Mouse (Mus musculus): ENCODE results near the gene Arsg. TPM values are rescaled to one million over a fixed set of nuclear protein-coding genes. Genes with fewer than 3 reads are reported as not detected.

Arsg gene
- total RNA-seq, 4 experiments from 2014 or later = 14.1 to 22.3 (median 19.7) TPM

GRCm38 (mm10) chr11:109544432-109544831, 71.3 kb downstream of the Arsg start:
- no peak for DNase-seq (ENCODE audit: low spot score in 2 of 2)

GRCm38 (mm10) chr11:109545265-109545664, 72.1 kb downstream of the Arsg start:
- no peak for DNase-seq (ENCODE audit: low spot score in 2 of 2)

GRCm38 (mm10) chr11:109545700-109546143, 72.5 kb downstream of the Arsg start:
- DNase-seq (ENCODE audit: low spot score in 2 of 2) = no peak

- DNase-seq (ENCODE audit: low spot score in 2 of 2) = no peak
Measured at GRCm38 (mm10) chr11:109546305-109547001, 73.3 kb downstream of the Arsg start.

- DNase-seq (ENCODE audit: low spot score in 2 of 2) = no peak
Measured at GRCm38 (mm10) chr11:109547652-109548051, 74.5 kb downstream of the Arsg start.

GRCm38 (mm10) chr11:109549599-109550290, 76.6 kb downstream of the Arsg start:
- DNase-seq (ENCODE audit: low spot score in 2 of 2) = no peak

- no peak for DNase-seq (ENCODE audit: low spot score in 2 of 2)
Measured at GRCm38 (mm10) chr11:109553921-109554320, 80.7 kb downstream of the Arsg start.

GRCm38 (mm10) chr11:109554443-109554842, 81.3 kb downstream of the Arsg start:
- no peak for DNase-seq (ENCODE audit: low spot score in 2 of 2)

GRCm38 (mm10) chr11:109556130-109556529, 83.0 kb downstream of the Arsg start:
- DNase-seq (ENCODE audit: low spot score in 2 of 2) = no peak

GRCm38 (mm10) chr11:109557419-109557818, 84.2 kb downstream of the Arsg start:
- no peak for DNase-seq (ENCODE audit: low spot score in 2 of 2)

- no peak for DNase-seq (ENCODE audit: low spot score in 2 of 2)
Measured at GRCm38 (mm10) chr11:109559241-109559640, 86.1 kb downstream of the Arsg start.

- DNase-seq (ENCODE audit: low spot score in 2 of 2) = no peak
Measured at GRCm38 (mm10) chr11:109560793-109561257, 87.7 kb downstream of the Arsg start.

GRCm38 (mm10) chr11:109561445-109561844, 88.3 kb downstream of the Arsg start:
- no peak for DNase-seq (ENCODE audit: low spot score in 2 of 2)

- DNase-seq (ENCODE audit: low spot score in 2 of 2) = no peak
Measured at GRCm38 (mm10) chr11:109563708-109564107, 90.5 kb downstream of the Arsg start.

- no peak for DNase-seq (ENCODE audit: low spot score in 2 of 2)
Measured at GRCm38 (mm10) chr11:109564466-109565214, 91.5 kb downstream of the Arsg start.

GRCm38 (mm10) chr11:109569007-109569618, 95.9 kb downstream of the Arsg start:
- DNase-seq (ENCODE audit: low spot score in 2 of 2) = no peak

GRCm38 (mm10) chr11:109569809-109570208, 96.6 kb downstream of the Arsg start:
- no peak for DNase-seq (ENCODE audit: low spot score in 2 of 2)

- no peak for DNase-seq (ENCODE audit: low spot score in 2 of 2)
Measured at GRCm38 (mm10) chr11:109572051-109572450, 98.9 kb downstream of the Arsg start.

- DNase-seq (ENCODE audit: low spot score in 2 of 2) = no peak
Measured at GRCm38 (mm10) chr11:109574604-109575003, 101.4 kb downstream of the Arsg start.

GRCm38 (mm10) chr11:109575832-109576231, 102.7 kb downstream of the Arsg start:
- DNase-seq (ENCODE audit: low spot score in 2 of 2) = no peak

GRCm38 (mm10) chr11:109578536-109578935, 105.4 kb downstream of the Arsg start:
- no peak for DNase-seq (ENCODE audit: low spot score in 2 of 2)

GRCm38 (mm10) chr11:109579999-109580398, 106.8 kb downstream of the Arsg start:
- DNase-seq (ENCODE audit: low spot score in 2 of 2) = no peak

All from layer of hippocampus, adult 8-10 months (tissue).